Mouse (Mus musculus) layer of hippocampus, adult 18-20 months (tissue): ENCODE measurements around the gene Myo10. TPM values are rescaled to one million over a fixed set of nuclear protein-coding genes. Genes with fewer than 3 reads are reported as not detected.

Source experiments
- DNase-seq, 2 experiments: peaks; one replicate each; pipeline ENCODE4 v3.0.0; 2022; ENCODE audit warnings: low spot score in 2 of 2
- total RNA-seq, 2 experiments: library from RNA; stranded (reverse); gene quantifications; 2 replicates each; pipeline ENCODE4 v1.2.3; 2021

Gene Myo10
- total RNA-seq, 2 experiments from 2014 or later: 49.7 to 50.7 TPM

- no peak for DNase-seq
Measured at GRCm38 (mm10) chr15:25834920-25835674, 212.8 kb downstream of the Myo10 start.

DNA sequence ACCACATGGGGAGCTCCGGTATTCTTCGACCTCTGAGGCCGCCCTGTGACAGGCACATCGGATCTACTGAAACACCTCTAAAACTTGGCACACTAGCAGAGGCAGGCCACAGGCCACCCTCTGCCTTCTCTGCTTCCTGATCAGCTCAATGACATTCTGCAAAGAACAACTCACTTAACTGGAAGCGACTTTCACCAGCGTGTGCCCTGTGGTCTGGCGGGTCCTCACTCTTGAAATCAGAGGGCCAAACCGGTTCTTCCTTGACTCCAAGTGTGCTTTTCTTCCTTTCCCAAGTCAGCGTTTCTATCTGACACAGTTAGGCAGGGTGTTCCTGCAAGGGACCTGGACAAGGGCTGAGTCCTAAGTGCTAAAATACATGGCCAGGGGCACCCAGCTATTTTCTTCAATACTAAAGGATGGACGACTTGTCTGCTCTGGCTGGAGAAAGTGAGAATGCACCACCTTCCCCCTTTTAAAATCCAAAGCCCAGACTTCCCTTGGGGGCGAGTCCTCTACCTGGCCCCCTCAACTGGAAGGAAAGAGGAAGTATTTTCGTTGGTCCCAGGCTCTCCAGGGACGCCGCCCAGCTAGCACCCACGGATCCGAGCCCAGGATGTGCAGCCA lies 220.2 kb downstream of the Myo10 start:
- no peak for DNase-seq

GRCm38 (mm10) chr15:25843086-25843991 lies 221.0 kb downstream of the Myo10 start, which contains the start of gene Retreg1:
Retreg1 (plus strand) TSS chr15:25843180.
- DNase-seq: peak; percentile 70 to 81

GRCm38 (mm10) chr15:25844013-25844570 lies 221.8 kb downstream of the Myo10 start:
- DNase-seq: no peak

DNA sequence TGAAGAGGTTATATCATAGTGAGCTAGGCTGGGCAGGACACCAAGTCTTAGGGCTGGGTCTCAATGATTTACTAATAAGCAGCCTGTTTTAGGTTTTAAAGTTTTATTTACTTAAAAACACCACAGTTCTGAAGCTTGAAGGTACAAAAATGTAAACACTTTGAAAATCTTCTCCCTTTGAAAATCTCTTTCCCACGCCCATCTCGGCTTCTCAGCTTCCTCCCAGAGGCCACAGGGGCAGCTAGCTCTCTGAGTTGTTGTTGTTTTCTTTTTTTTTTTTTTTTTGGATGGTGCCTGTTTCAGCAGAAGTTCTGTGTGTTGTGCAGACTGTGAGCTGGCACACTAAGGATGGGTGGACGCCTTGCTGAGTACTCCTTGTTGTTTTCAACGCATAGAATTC lies 222.4 kb downstream of the Myo10 start:
- DNase-seq: no peak

- no peak for DNase-seq
Measured at GRCm38 (mm10) chr15:25847576-25848168, 225.3 kb downstream of the Myo10 start.

DNA sequence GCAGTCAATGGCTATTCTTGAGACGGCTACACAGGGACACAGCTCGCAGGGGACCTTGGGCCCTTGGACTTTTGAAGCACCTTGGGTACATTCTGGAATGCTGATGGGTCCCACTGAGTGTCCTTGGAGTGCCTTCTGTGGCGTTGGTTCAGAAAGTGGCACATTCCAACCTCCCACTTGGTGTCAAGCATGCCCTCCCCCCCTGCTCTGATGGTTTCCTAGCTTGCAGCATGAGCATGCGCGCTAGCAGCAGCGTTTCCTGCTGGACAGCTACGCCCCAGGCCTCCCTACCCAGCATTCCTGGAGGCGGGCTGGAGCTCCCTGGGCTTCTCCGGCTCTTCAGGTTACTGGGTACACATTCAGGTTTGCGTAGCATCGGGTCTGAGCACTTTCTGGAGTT lies 228.2 kb downstream of the Myo10 start:
- no peak for DNase-seq

GRCm38 (mm10) chr15:25854270-25854904 lies 232.1 kb downstream of the Myo10 start:
- no peak for DNase-seq

DNA sequence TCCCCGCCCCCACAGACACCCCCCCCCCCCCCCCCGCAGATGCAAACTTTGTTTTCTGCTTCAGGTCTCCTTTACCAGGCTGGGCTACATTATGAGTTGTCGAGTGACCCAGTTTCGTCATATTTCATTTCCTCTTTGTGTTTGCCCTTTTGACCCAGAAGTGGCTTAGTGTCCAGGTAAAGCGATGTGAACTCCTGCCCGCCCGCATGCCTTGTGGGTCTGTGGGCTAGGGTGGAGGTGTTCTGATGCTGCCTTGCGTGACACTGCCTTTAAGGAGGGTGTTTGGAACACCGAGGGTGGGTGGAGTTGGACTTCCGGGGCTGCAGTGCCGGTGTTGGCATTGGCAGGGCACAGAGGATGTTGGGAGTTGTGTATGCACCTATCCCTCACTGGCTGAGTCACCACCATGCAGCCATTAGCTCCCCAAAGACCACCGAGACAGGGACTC lies 236.3 kb downstream of the Myo10 start:
- DNase-seq: no peak

DNA sequence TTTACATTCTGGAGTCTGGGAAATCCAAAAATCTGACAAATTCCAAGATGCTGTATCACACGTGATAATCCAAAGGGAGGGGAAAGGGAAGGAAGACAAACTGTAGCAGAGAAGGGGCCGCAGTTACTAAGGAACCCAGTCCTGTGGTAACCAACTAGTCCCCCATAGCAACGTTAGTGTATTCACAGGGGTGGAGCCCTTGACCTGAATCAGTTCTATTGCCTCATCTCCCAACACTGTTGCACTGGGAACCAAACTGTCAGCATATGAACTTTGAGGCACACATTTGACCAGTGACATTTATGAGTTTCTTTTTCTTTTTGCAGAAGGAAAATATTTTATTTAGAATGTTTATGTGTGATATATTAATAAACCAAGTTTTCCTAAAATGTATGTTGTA lies 237.1 kb downstream of the Myo10 start:
- no peak for DNase-seq

DNA sequence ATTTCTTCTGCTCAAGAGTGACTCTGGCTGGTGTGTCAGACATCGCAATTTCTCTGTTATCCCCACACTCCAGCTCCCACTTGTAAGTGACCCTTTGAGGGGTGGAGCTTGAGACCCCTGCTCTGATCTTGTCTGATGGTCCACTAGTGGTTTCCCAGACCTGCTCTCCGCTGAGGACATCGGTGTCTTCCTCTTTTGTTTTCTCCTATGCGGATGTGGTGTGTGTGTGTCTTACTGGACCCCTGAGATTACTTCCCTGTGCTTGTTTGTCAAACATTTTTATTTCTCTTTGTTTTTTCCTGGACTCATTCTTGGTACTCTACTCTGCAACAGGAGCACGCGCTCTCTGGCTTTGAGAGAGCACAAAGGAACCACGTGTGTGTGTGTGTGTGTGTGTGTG lies 239.6 kb downstream of the Myo10 start:
- DNase-seq: no peak

Other genes starting within 250 kb of the Myo10 start
- 100 to 1,000 TPM; 598 to 644 TPM for gene Basp1, start 208.8 kb upstream of the Myo10 start, total RNA-seq
- gene Retreg1, start 220.7 kb downstream of the Myo10 start, total RNA-seq: 10 to 100 TPM; 33.9 to 34.5 TPM